Mouse (Mus musculus) spleen, adult 2 months (tissue): ENCODE measurements around the gene Klrb1b. TPM values are rescaled to one million over a fixed set of nuclear protein-coding genes. Genes with fewer than 3 reads are reported as not detected.
"Not testable (repeated sequence)": the region's sequence is repeated elsewhere in the genome, so short reads cannot be mapped to it uniquely, and the experiment has no call there.

Experiments
- DNase-seq, 2 experiments: peaks; one replicate each; pipeline versions ENCODE4 v3.0.0 to v3.0.0-alpha.2; 2012 to 2021; ENCODE audit warnings: low spot score in 2 of 2, low read depth in 1 of 2
- H3K27ac ChIP-seq: fragments of 200-500 bp; 2 replicates; pipeline ENCODE4 v1.5.1; 2012; ENCODE audit warnings: low read length, inconsistent platforms; ENCODE audit not compliant: insufficient read depth
- H3K27me3 ChIP-seq: fragments of 200-500 bp; 2 replicates; pipeline ENCODE4 v1.6.1; 2012; ENCODE audit warnings: mild to moderate bottlenecking, moderate library complexity, low read length, inconsistent platforms; ENCODE audit not compliant: control insufficient read depth, insufficient read depth
- H3K36me3 ChIP-seq: fragments of 200-500 bp; 2 replicates; pipeline ENCODE4 v1.6.1; 2012; ENCODE audit warnings: mild to moderate bottlenecking, low read length, inconsistent platforms; ENCODE audit not compliant: control insufficient read depth, insufficient read depth
- H3K4me1 ChIP-seq: fragments of 200-500 bp; 2 replicates; pipeline ENCODE4 v1.6.1; 2011; ENCODE audit warnings: inconsistent platforms; ENCODE audit not compliant: control insufficient read depth, insufficient read depth, insufficient read length
- H3K4me3 ChIP-seq: fragments of 200-500 bp; 2 replicates; pipeline ENCODE4 v1.5.1; 2011; ENCODE audit warnings: mild to moderate bottlenecking, inconsistent platforms; ENCODE audit not compliant: insufficient read depth, insufficient read length; ENCODE audit errors: extremely low read depth
- CTCF ChIP-seq: fragments of 200-500 bp; IDR thresholded peaks from 2 replicates; pipeline ENCODE4 v1.5.1; 2011; ENCODE audit warnings: mild to moderate bottlenecking, inconsistent platforms; ENCODE audit not compliant: insufficient read depth, insufficient read length, insufficient replicate concordance; ENCODE audit errors: extremely low read depth
- POLR2A ChIP-seq: fragments of 200-500 bp; IDR thresholded peaks from 2 replicates; pipeline ENCODE4 v1.6.1; 2011; ENCODE audit warnings: low read depth, low read length, inconsistent platforms
- WGBS: fragments of 180-500 bp; shearing (Covaris S2); methylation state at CpG from one replicate; pipeline ENCODE4 v1.1.7; 2018; 5-methylcytosine and 5-hydroxymethylcytosine counted together
- polyA plus RNA-seq: library from polyadenylated mRNA; depleted of rRNA; stranded (reverse); fragments of >200 nt; gene quantifications from 2 replicates; pipeline ENCODE4 v1.2.3, GENCODE M21; 2012

Gene Klrb1b
- polyA plus RNA-seq, 1 experiment = 1.7 TPM

GRCm38 (mm10) chr6:128818083-128818802 lies 7.9 kb downstream of the Klrb1b start:
- no peak for DNase-seq
- no peak overlapping the region for H3K27ac ChIP-seq

DNA sequence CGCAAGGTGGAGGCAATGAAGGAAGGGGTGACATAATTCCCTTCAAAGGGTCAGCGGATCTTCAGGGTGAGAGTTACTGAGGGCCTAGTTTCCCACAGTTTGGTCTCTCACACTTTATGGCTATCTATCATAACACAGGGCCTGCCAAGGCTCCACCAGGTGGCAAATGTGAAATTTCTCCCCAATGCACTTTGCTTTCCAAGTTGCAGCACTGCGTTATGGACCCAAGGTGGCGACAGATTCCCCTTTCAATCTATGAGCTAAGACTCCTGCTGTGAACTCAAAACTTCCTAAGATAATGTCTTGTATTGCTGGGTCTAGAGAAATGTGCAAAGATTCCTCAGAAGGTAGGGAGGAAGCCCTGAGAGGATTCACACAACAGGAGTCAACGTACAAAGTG lies 17.6 kb downstream of the Klrb1b start:
- Histone ChIP-seq H3K27me3 (no peaks in the 10 kb centered on the region), H3K4me3 (no peak overlapping the region), H3K4me1 (no peaks in the 10 kb centered on the region), H3K27ac (no peak overlapping the region), H3K36me3 (no peaks in the 10 kb centered on the region)
- DNase-seq = peak; percentile 51 to 59
- no peak for TF ChIP-seq POLR2A
- TF ChIP-seq CTCF = 0 out of 2 replicates have a peak, but pooled peaks have one; percentile 35
- WGBS = 70% methylated on average over 5 of the region's 5 CpGs

More at GRCm38 (mm10) chr6:128818083-128818802, 7.9 kb downstream of the Klrb1b start:
- Histone ChIP-seq H3K27me3 (no peaks in the 10 kb centered on the region), H3K4me1 (no peaks in the 10 kb centered on the region), H3K4me3 (no peak overlapping the region), H3K36me3 (no peaks in the 10 kb centered on the region)
- 83% methylated on average over 4 of the region's 4 CpGs for WGBS
- TF ChIP-seq POLR2A (no peak), CTCF (no peak)

DNA sequence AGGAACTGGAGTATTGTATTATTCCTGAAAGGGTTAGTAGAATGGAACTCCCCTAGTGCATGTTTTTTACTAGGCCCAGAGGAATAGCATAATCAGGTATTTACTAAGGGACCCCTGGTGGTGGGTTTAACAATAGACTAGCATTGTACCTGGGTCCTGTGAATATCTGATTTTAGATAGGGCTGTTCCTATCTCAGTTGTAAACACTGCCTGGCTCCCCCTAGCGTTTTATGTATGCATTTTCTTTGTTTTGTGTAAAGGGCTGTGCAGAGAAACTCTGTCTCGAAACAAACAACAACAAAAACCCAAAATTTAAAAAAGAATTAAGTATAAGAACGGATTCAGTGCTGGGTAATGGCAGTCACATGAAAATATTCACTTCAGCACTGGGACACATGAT lies 19.1 kb downstream of the Klrb1b start:
- DNase-seq = no peak
- TF ChIP-seq POLR2A (no peak), CTCF (no peak)
- no peak overlapping the region for H3K4me3 ChIP-seq
- no peaks in the 10 kb centered on the region for H3K36me3 ChIP-seq
- H3K27me3 ChIP-seq = no peaks in the 10 kb centered on the region
- peaks cover 5% of the 10 kb centered on the region; the same call in 1 of the 2 replicates for H3K4me1 ChIP-seq
- no peak overlapping the region for H3K27ac ChIP-seq
- WGBS = 71% methylated on average over 3 of the region's 3 CpGs

GRCm38 (mm10) chr6:128804823-128805640 lies 21.1 kb downstream of the Klrb1b start:
- 74% methylated on average over 7 of the region's 7 CpGs for WGBS
- H3K4me3 ChIP-seq, H3K27ac ChIP-seq, H3K4me1 ChIP-seq, H3K36me3 ChIP-seq, H3K27me3 ChIP-seq: not testable (repeated sequence)
- DNase-seq = peak; percentile 63 to 71
- peak; percentile 27; the same call in 1 of the 2 replicates for TF ChIP-seq CTCF

DNA sequence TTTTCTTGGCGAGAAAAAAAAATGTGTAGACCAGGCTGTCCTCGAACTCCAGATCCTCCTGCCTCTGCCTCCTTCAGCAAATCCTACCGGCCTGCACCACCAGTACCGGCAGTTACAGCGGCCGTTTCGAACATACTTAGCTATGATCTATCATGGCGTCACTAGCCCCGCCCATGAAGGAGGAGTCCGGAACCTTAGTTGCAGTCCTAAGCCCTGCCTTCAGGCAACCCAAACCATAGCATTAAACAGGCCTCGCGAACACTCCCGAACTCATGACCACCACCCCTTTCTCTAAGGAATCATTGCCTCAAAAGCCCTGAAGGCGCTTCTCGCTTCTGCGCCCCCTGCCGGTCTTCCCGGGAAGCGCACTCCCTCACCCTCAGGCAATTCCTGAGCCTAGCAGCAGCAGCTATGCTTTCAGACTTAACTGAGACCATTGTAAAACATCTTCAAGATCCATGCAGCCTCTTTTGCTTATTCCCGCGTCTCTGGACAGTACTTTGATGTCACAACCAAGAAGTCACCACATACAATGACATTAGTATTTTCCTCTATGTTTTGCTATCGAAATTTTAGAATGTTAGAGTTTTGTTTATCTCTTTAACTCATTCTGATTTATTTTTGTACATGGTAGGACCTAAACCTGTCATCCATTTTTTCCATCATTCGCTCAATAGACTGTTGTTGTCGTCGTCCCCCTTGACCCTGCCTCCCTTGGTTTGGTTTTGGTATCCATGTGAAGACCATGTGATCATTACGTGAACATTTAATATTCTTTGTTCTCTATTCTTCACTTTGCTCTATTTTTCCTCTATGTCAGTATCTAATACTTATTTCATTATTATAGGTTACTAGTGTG lies 22.9 kb downstream of the Klrb1b start:
- H3K27me3 ChIP-seq = no peaks in the 10 kb centered on the region
- H3K4me3 ChIP-seq = peak overlapping the region; percentile 42; the same call in 1 of the 2 replicates
- H3K27ac ChIP-seq = no peak overlapping the region
- H3K36me3 ChIP-seq = no peaks in the 10 kb centered on the region
- no peak for TF ChIP-seq POLR2A
- peak; percentile 93 for TF ChIP-seq CTCF
- H3K4me1 ChIP-seq = peaks cover 7% of the 10 kb centered on the region; the same call in 1 of the 2 replicates
- 8% methylated on average over 26 of the region's 26 CpGs for WGBS
- peak; percentile 86 to 97 for DNase-seq

DNA sequence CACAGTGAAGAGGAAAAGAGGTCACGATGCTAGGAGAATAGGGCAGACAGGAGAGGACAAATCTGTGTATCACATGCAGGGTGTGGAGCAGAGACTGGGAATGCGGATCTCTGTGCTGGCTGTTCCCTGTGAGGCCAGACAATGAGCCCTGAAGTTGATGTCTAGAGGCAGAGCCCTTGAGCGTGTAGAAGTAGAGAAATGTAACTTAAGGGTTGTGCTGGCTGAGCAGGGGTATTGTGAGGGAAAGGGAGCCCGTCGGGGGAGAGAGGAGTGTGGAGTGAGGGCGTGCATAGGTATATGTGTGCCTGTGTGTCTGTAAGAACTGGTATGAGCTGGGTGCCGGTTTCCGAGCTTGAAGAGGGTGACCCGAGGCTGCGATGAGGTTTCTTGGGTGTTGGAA lies 23.6 kb downstream of the Klrb1b start:
- 23% methylated on average over 10 of the region's 10 CpGs for WGBS
- H3K27me3 ChIP-seq = no peaks in the 10 kb centered on the region
- H3K4me3 ChIP-seq = peak overlapping the region; percentile 42; the same call in 1 of the 2 replicates
- H3K27ac ChIP-seq = peak overlapping the region; percentile 53; the same call in 1 of the 2 replicates
- peaks cover 12% of the 10 kb centered on the region; the same call in 1 of the 2 replicates for H3K4me1 ChIP-seq
- no peaks in the 10 kb centered on the region for H3K36me3 ChIP-seq
- DNase-seq = peak in 1 of 2 experiments; percentile 40
- TF ChIP-seq POLR2A (no peak), CTCF (no peak)

DNA sequence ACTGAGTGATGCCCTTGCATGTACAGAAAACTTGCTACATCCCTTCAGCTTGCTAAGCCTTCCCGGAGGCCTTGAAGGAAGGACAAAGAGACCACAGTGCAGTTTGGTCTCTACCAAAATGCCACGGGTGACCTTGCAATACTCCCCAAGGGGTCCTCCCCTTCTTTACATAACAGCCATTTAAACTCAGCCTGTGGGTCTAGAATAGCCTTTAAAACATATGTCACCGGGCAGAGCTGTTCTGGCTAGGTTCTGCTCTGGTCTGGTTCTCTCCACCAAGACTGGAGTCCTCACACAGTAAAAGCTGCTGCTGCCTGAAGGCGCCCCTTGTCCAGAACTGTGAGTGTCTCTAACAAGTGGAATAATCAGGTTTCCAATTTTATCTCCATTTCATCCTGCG lies 25.4 kb downstream of the Klrb1b start:
- not testable (repeated sequence) for H3K36me3 ChIP-seq
- H3K4me1 ChIP-seq = peaks cover 22% of the 10 kb centered on the region; the same call in 1 of the 2 replicates

More for the DNA sequence above, 25.4 kb downstream of the Klrb1b start:
- not testable (repeated sequence) for H3K27ac ChIP-seq, DNase-seq, H3K4me3 ChIP-seq, H3K27me3 ChIP-seq
- 78% methylated on average over 5 of the region's 5 CpGs for WGBS
